Mouse (Mus musculus): ENCODE results near the gene Tenm3. TPM values are rescaled to one million over a fixed set of nuclear protein-coding genes. Genes with fewer than 3 reads are reported as not detected.
A peak's percentile ranks its signal among the peaks of the same experiment; 100 is the strongest.

Gene Tenm3
- polyA plus RNA-seq, 1 experiment from 2014 or later, result 47.0 TPM

DNA sequence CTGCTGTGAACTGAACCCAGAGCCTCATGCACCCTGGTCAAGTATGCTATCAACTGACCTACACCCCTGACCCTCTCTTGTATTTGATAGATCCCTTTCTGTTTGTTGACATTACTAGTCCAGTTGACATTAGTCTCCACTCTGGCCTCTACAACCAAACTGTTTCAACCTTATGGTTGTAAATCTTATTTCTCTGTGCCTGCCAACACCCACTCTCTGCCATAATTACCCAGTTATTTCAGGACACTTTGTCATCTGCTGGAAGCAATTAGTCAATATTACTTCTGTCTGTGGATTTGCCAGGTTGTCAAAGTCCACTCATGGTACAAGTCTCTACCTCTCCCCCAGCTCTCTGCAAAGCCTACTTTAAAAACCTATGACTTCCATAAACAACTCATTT lies 326.3 kb downstream of the Tenm3 start:
- H3K4me1 ChIP-seq (ENCODE audit: control insufficient read depth, insufficient read depth, low read length), result no peaks in the 10 kb centered on the region
- H3K4me2 ChIP-seq (ENCODE audit: low read depth, low read length), result no peak overlapping the region
- DNase-seq (ENCODE audit: low spot score) (no peak), ATAC-seq (replicated peaks; ENCODE audit: insufficient number of reproducible peaks, low FRiP score, low TSS enrichment, low read depth) (no peak)
- no peaks in the 10 kb centered on the region for H3K9me3 ChIP-seq (replicated peaks; ENCODE audit: control insufficient read depth, low read length)
- H3K27ac ChIP-seq (replicated peaks; ENCODE audit: low read depth, low read length), result no peak overlapping the region
- H3K36me3 ChIP-seq (replicated peaks; ENCODE audit: control insufficient read depth, insufficient read depth, low read depth, low read length), result no peaks in the 10 kb centered on the region
- H3K9ac ChIP-seq (replicated peaks; ENCODE audit: low read length), result no peak overlapping the region
- H3K4me3 ChIP-seq (ENCODE audit: low read depth, low read length), result no peak overlapping the region
- no peaks in the 10 kb centered on the region for H3K27me3 ChIP-seq (ENCODE audit: control insufficient read depth, insufficient read depth, low read length)

DNA sequence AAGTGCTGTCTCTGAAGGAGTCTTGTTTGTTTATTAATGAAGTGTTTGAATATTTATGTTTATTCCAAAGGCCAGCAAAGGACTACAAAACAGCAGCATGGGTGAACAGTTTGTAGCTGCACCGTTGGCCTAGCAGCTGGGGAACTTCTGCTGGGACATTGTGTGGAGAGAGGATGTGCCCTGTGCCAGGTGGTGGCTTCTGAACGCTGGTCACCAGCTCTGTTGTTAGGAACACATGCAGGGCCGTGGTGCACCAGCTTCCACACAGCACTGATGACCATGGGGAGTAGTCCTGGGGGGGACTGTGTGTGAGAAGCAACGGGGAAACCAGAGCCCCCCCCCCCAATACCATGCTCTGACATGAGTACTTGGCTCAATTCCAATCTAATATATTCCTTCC lies 329.5 kb downstream of the Tenm3 start:
- Histone ChIP-seq H3K4me3 (ENCODE audit: low read depth, low read length) (no peak overlapping the region), H3K4me1 (ENCODE audit: control insufficient read depth, insufficient read depth, low read length) (peaks cover 2% of the 10 kb centered on the region; the same call in 1 of the 2 replicates), H3K4me2 (ENCODE audit: low read depth, low read length) (no peak overlapping the region), H3K36me3 (replicated peaks; ENCODE audit: control insufficient read depth, insufficient read depth, low read depth, low read length) (no peaks in the 10 kb centered on the region), H3K9me3 (replicated peaks; ENCODE audit: control insufficient read depth, low read length) (no peaks in the 10 kb centered on the region), H3K9ac (replicated peaks; ENCODE audit: low read length) (no peak overlapping the region), H3K27me3 (ENCODE audit: control insufficient read depth, insufficient read depth, low read length) (no peaks in the 10 kb centered on the region), H3K27ac (replicated peaks; ENCODE audit: low read depth, low read length) (no peak overlapping the region)
- WGBS, result 85% methylated on average over 4 of the region's 4 CpGs
- ATAC-seq (replicated peaks; ENCODE audit: insufficient number of reproducible peaks, low FRiP score, low TSS enrichment, low read depth) (no peak), DNase-seq (ENCODE audit: low spot score) (no peak)

DNA sequence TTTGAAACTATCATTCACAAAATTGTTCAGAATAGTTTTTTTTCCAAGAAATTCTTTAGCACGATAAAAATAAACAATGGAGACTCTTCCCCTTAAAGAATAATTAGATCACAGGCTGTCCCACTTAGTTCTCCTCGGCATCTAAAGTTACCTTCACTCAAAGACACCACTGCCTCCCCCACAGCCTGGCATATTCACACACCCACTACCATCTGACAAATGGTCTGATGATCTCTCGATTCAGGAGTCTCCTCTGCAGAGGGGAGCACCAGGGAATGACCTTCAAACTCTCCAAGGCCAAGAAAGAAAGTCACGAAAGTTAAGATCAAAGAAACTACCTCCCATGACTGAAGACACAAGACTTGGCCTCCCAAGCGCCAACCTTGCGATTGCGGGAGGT lies 329.9 kb downstream of the Tenm3 start:
- H3K4me2 ChIP-seq (ENCODE audit: low read depth, low read length), result no peak overlapping the region
- H3K9ac ChIP-seq (replicated peaks; ENCODE audit: low read length), result no peak overlapping the region
- no peaks in the 10 kb centered on the region for H3K27me3 ChIP-seq (ENCODE audit: control insufficient read depth, insufficient read depth, low read length)
- H3K4me3 ChIP-seq (ENCODE audit: low read depth, low read length), result no peak overlapping the region
- no peak for DNase-seq (ENCODE audit: low spot score)
- no peak for ATAC-seq (replicated peaks; ENCODE audit: insufficient number of reproducible peaks, low FRiP score, low TSS enrichment, low read depth)
- no peaks in the 10 kb centered on the region for H3K36me3 ChIP-seq (replicated peaks; ENCODE audit: control insufficient read depth, insufficient read depth, low read depth, low read length)
- no peaks in the 10 kb centered on the region for H3K9me3 ChIP-seq (replicated peaks; ENCODE audit: control insufficient read depth, low read length)
- H3K27ac ChIP-seq (replicated peaks; ENCODE audit: low read depth, low read length), result no peak overlapping the region
- 89% methylated on average over 7 of the region's 7 CpGs for WGBS
- H3K4me1 ChIP-seq (ENCODE audit: control insufficient read depth, insufficient read depth, low read length), result peaks cover 5% of the 10 kb centered on the region; the same call in 1 of the 2 replicates

DNA sequence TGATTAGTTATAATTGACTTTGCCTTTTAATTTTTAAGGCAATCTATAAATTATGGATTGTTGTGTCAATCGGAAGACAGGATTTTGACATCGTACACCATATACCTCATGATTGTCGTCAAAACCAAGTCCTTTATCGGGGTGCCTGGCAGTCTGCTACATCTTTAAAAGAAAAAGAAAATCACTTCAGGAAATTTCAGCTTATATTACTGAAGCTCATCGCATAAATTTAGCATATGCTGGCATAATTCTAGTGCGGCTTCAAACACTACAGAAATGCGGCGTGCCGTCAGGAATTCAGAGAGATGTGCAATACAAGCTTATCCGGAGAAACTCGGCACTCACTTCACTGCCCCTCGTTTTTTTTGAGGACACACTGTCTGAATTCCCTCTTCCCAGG lies 332.2 kb downstream of the Tenm3 start:
- no peak overlapping the region for H3K27ac ChIP-seq (replicated peaks; ENCODE audit: low read depth, low read length)
- no peak overlapping the region for H3K4me3 ChIP-seq (ENCODE audit: low read depth, low read length)
- no peaks in the 10 kb centered on the region for H3K27me3 ChIP-seq (ENCODE audit: control insufficient read depth, insufficient read depth, low read length)
- H3K9me3 ChIP-seq (replicated peaks; ENCODE audit: control insufficient read depth, low read length), result no peaks in the 10 kb centered on the region
- no peak overlapping the region for H3K9ac ChIP-seq (replicated peaks; ENCODE audit: low read length)
- WGBS, result 88% methylated on average over 12 of the region's 12 CpGs
- H3K4me2 ChIP-seq (ENCODE audit: low read depth, low read length), result no peak overlapping the region
- ATAC-seq (replicated peaks; ENCODE audit: insufficient number of reproducible peaks, low FRiP score, low TSS enrichment, low read depth) (no peak), DNase-seq (ENCODE audit: low spot score) (no peak)
- H3K4me1 ChIP-seq (ENCODE audit: control insufficient read depth, insufficient read depth, low read length), result peaks cover 5% of the 10 kb centered on the region; the same call in 1 of the 2 replicates
- no peaks in the 10 kb centered on the region for H3K36me3 ChIP-seq (replicated peaks; ENCODE audit: control insufficient read depth, insufficient read depth, low read depth, low read length)

DNA sequence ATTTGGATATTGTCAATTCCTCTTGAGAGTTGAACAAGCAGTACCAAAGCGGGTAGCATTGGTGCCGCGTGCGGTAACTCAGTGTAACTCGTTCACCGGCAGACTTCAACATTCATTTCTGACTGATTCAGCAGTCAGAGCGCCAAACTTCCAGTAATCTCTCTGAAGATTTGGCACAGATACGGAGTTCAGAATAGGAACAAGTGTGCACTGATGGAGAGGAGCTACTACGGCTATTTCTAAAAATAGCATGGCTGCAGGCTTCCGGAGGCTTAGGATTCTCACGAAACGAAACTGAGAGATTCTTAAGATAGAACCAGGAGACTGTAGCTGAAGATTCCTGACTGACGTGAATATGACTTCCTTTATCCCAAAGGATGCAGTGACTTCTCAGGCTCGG lies 332.6 kb downstream of the Tenm3 start:
- Histone ChIP-seq H3K27ac (replicated peaks; ENCODE audit: low read depth, low read length) (no peak overlapping the region), H3K9ac (replicated peaks; ENCODE audit: low read length) (no peak overlapping the region), H3K4me3 (ENCODE audit: low read depth, low read length) (no peak overlapping the region), H3K4me2 (ENCODE audit: low read depth, low read length) (no peak overlapping the region), H3K36me3 (replicated peaks; ENCODE audit: control insufficient read depth, insufficient read depth, low read depth, low read length) (no peaks in the 10 kb centered on the region), H3K27me3 (ENCODE audit: control insufficient read depth, insufficient read depth, low read length) (no peaks in the 10 kb centered on the region), H3K4me1 (ENCODE audit: control insufficient read depth, insufficient read depth, low read length) (peaks cover 5% of the 10 kb centered on the region; the same call in 1 of the 2 replicates), H3K9me3 (replicated peaks; ENCODE audit: control insufficient read depth, low read length) (no peaks in the 10 kb centered on the region)
- ATAC-seq (replicated peaks; ENCODE audit: insufficient number of reproducible peaks, low FRiP score, low TSS enrichment, low read depth) (no peak), DNase-seq (ENCODE audit: low spot score) (no peak)
- 86% methylated on average over 14 of the region's 14 CpGs for WGBS

DNA sequence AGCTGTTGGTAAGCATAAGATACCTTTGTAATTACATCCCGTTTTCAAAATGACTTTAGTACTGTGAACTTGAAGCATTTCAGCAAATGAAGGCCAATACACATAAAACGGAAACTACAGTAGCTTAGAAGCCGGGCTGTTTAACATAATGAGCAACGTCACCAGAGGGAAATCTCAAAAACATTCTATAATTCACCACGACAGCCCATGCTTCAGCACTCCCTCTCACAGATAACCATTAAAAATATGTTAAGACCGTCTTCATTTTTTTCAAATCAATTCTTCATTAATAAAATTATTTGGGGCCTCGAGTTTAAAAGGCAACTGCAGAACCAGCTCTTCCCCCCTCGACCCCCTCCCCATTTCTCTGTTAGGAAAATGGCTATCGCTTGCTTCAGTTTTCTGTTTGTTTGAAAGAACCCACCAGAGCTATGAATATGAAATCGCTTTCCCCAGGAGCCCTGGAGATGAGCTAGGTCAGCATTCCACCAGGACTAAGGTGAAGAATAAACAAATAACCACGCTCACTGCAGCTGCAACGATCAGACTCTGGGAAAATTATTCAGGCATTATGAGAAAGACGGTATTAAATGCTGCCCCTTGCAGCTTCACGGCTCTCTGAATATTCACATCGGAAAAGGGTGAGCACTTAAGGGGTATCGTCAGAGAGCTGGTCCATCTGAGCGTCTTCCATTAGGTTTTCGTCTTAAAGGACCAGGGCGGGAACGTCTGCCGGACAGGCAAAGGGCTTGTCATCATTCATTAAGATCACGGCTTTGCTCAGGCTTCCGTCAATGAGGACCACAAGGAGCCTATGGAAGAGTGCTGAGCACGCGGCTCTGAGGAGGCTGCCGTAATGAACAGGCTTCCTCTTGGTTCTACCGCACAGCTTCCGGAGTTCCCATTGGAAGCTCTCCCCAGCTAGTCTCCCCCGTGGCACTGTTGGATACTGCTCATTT lies 334.8 kb downstream of the Tenm3 start:
- Histone ChIP-seq H3K27ac (replicated peaks; ENCODE audit: low read depth, low read length) (no peak overlapping the region), H3K4me3 (ENCODE audit: low read depth, low read length) (no peak overlapping the region), H3K36me3 (replicated peaks; ENCODE audit: control insufficient read depth, insufficient read depth, low read depth, low read length) (no peaks in the 10 kb centered on the region), H3K9me3 (replicated peaks; ENCODE audit: control insufficient read depth, low read length) (no peaks in the 10 kb centered on the region), H3K9ac (replicated peaks; ENCODE audit: low read length) (no peak overlapping the region), H3K27me3 (ENCODE audit: control insufficient read depth, insufficient read depth, low read length) (no peaks in the 10 kb centered on the region), H3K4me1 (ENCODE audit: control insufficient read depth, insufficient read depth, low read length) (peaks cover 5% of the 10 kb centered on the region; the same call in 1 of the 2 replicates), H3K4me2 (ENCODE audit: low read depth, low read length) (peak overlapping the region; percentile 23)
- ATAC-seq (replicated peaks; ENCODE audit: insufficient number of reproducible peaks, low FRiP score, low TSS enrichment, low read depth) (peak; percentile 39; the same call in 1 of the 2 replicates), DNase-seq (ENCODE audit: low spot score) (peak; percentile 44)
- WGBS, result 39% methylated on average over 29 of the region's 29 CpGs

DNA sequence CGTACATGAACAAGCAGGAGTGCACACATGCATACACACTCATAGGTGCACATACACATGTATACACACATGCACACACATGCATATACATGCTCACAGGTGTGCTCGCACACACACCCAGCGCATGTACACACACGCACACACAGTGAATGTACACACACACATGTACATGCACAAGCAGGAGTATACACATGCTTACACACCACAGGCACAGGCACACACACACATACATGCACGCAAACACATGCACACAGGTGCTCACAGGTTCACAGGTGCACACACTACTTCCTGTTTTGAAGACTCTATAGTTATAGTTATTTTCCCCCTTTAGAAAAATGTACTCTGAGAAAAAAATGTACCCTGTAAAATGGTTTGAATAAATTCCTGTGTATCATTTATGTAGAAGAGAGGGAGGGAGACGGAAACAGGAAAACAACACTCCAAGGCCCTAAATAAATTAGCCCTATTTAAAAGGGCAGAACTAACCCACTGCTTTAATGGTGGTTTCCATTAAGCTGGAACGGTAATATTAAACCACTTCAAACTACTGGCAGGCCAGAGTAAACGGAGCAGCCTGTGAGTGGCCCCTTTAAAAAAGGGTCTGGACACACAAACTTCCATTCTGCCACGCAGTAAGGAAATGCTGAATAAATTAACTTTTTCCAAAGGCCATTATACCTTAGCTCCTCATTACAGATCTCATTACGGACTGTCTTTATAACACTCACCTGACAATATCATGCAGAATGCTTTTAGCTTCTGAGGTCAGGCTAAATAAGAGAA lies 335.8 kb downstream of the Tenm3 start:
- DNase-seq (ENCODE audit: low spot score), result peak; percentile 65
- peak; percentile 63; the same call in 1 of the 2 replicates for ATAC-seq (replicated peaks; ENCODE audit: insufficient number of reproducible peaks, low FRiP score, low TSS enrichment, low read depth)
- H3K4me3 ChIP-seq (ENCODE audit: low read depth, low read length), result no peak overlapping the region
- H3K4me2 ChIP-seq (ENCODE audit: low read depth, low read length), result no peak overlapping the region
- H3K9me3 ChIP-seq (replicated peaks; ENCODE audit: control insufficient read depth, low read length), result no peaks in the 10 kb centered on the region
- WGBS, result 58% methylated on average over 10 of the region's 10 CpGs
- no peaks in the 10 kb centered on the region for H3K27me3 ChIP-seq (ENCODE audit: control insufficient read depth, insufficient read depth, low read length)
- H3K36me3 ChIP-seq (replicated peaks; ENCODE audit: control insufficient read depth, insufficient read depth, low read depth, low read length), result no peaks in the 10 kb centered on the region
- no peak overlapping the region for H3K27ac ChIP-seq (replicated peaks; ENCODE audit: low read depth, low read length)
- H3K4me1 ChIP-seq (ENCODE audit: control insufficient read depth, insufficient read depth, low read length), result peaks cover 5% of the 10 kb centered on the region; the same call in 1 of the 2 replicates
- H3K9ac ChIP-seq (replicated peaks; ENCODE audit: low read length), result no peak overlapping the region

DNA sequence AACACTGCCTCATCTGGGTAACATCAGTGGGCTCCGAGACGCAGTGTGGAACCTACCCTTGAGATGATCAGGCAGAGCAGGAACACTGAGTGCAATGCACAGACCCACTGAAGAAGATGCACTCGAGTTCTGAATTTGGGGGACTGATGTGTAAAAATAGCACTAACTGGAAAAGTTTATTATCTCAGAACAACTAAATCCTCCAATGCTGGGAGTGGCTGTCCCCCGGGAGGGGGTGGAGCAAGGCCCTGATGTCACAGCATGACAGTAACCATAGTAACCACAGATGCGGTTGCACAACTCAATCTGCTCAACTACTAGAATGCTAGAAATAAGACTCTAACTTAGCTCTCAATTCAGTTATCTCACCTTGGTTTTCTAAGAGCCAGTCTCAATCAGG lies 351.3 kb downstream of the Tenm3 start:
- ATAC-seq (replicated peaks; ENCODE audit: insufficient number of reproducible peaks, low FRiP score, low TSS enrichment, low read depth) (no peak), DNase-seq (ENCODE audit: low spot score) (no peak)
- Histone ChIP-seq H3K4me3 (ENCODE audit: low read depth, low read length) (no peak overlapping the region), H3K4me1 (ENCODE audit: control insufficient read depth, insufficient read depth, low read length) (no peaks in the 10 kb centered on the region), H3K36me3 (replicated peaks; ENCODE audit: control insufficient read depth, insufficient read depth, low read depth, low read length) (no peaks in the 10 kb centered on the region), H3K9me3 (replicated peaks; ENCODE audit: control insufficient read depth, low read length) (no peaks in the 10 kb centered on the region), H3K27ac (replicated peaks; ENCODE audit: low read depth, low read length) (no peak overlapping the region), H3K4me2 (ENCODE audit: low read depth, low read length) (no peak overlapping the region), H3K27me3 (ENCODE audit: control insufficient read depth, insufficient read depth, low read length) (no peaks in the 10 kb centered on the region), H3K9ac (replicated peaks; ENCODE audit: low read length) (no peak overlapping the region)
- WGBS, result 86% methylated on average over 5 of the region's 5 CpGs

All from embryonic facial prominence, embryonic 11.5 days (tissue).